Mouse (Mus musculus): ENCODE data around the gene Slc47a2. TPM values are rescaled to one million over a fixed set of nuclear protein-coding genes. Genes with fewer than 3 reads are reported as not detected.

The Slc47a2 gene
- polyA plus RNA-seq, 1 experiment from 2014 or later: 0.17 TPM

DNA sequence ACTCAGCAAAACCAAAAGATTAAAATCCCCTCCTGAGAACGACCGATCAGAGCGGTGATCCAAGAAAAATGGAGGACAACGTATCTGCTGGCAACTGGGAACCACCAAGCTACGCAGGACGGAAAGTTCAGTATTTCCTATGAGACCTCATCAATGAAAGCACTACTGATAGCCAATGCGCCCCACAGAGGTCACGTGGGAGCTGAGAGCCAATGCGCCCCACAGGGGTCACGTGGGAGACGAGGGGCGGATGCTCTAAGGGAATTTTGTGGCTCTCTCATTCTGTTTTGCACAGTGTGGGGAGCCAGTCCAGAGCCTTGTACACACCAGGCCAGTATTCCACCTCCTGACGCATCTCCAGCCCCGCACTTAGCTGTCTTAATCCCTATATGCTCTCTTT lies 80.1 kb downstream of the Slc47a2 start:
- no peaks in the 10 kb centered on the region for H3K9me3 ChIP-seq (replicated peaks; ENCODE audit: low read length)
- H3K27me3 ChIP-seq (ENCODE audit: insufficient read depth, low read length): no peaks in the 10 kb centered on the region
- peaks cover 5% of the 10 kb centered on the region; the same call in 1 of the 2 replicates for H3K4me1 ChIP-seq (replicated peaks; ENCODE audit: insufficient read depth, low read length)
- no peak overlapping the region for H3K9ac ChIP-seq (ENCODE audit: low read depth, low read length)
- no peak overlapping the region for H3K4me3 ChIP-seq (replicated peaks; ENCODE audit: low read depth, low read length)
- no peak for TF ChIP-seq CTCF (IDR thresholded peaks at IDR 0.05; ENCODE audit: low read depth)
- ATAC-seq (replicated peaks; ENCODE audit: low FRiP score, low read depth) (no peak), DNase-seq (ENCODE audit: low spot score) (no peak)
- peaks cover 41% of the 10 kb centered on the region for H3K36me3 ChIP-seq (ENCODE audit: insufficient read depth, low read length)
- 96% methylated on average over 14 of the region's 14 CpGs for WGBS
- H3K4me2 ChIP-seq (ENCODE audit: low read length): no peak overlapping the region
- no peak overlapping the region for H3K27ac ChIP-seq

DNA sequence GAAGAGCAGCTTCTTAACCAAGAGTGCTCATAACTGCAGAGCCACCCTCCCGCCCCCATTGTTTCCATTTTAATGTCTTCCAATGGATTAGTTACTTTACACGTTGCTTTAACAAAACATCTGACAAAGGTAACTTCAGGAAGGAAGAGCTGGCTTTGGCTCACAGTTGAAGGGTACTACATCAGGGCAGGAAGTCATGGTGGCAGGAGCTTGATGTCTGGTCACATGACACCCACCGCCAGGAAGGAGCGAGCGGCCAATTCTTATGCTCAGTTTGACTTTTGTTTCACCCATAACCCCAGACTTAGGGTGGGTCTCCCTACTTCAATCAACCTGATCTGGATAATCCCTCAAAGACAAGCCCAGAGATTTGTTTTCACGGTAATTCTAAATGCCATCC lies 83.6 kb downstream of the Slc47a2 start:
- H3K36me3 ChIP-seq (ENCODE audit: insufficient read depth, low read length): peaks cover 53% of the 10 kb centered on the region
- H3K4me2 ChIP-seq (ENCODE audit: low read length): no peak overlapping the region
- H3K9me3 ChIP-seq (replicated peaks; ENCODE audit: low read length): no peaks in the 10 kb centered on the region
- no peak overlapping the region for H3K9ac ChIP-seq (ENCODE audit: low read depth, low read length)
- no peak for TF ChIP-seq CTCF (IDR thresholded peaks at IDR 0.05; ENCODE audit: low read depth)
- H3K27ac ChIP-seq: no peak overlapping the region
- WGBS: 96% methylated on average over 6 of the region's 6 CpGs
- ATAC-seq (replicated peaks; ENCODE audit: low FRiP score, low read depth): no peak
- no peaks in the 10 kb centered on the region for H3K4me1 ChIP-seq (replicated peaks; ENCODE audit: insufficient read depth, low read length)
- no peak for DNase-seq (ENCODE audit: low spot score)
- no peaks in the 10 kb centered on the region for H3K27me3 ChIP-seq (ENCODE audit: insufficient read depth, low read length)
- H3K4me3 ChIP-seq (replicated peaks; ENCODE audit: low read depth, low read length): no peak overlapping the region

DNA sequence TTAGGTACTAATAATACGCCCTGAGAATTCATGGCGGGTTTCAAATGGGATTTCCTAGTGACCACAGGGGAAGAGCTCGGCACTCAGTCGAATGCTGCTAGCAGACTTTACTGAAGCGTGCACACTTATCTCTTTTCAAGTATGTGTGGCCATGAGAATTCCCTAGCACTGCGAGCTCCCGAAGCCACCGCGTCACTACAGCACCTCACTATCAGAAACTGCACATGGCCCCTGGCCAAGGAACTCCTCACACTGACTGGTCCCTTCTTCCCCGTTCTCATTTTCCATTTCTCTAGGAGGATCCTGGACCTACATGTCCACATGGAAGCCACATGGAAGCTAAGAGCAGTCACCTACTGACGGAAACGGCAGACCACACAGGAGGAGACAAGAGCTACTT lies 89.9 kb downstream of the Slc47a2 start:
- Histone ChIP-seq H3K27ac (no peak overlapping the region), H3K9ac (ENCODE audit: low read depth, low read length) (no peak overlapping the region), H3K4me3 (replicated peaks; ENCODE audit: low read depth, low read length) (no peak overlapping the region), H3K36me3 (ENCODE audit: insufficient read depth, low read length) (peaks cover 45% of the 10 kb centered on the region), H3K4me2 (ENCODE audit: low read length) (no peak overlapping the region), H3K4me1 (replicated peaks; ENCODE audit: insufficient read depth, low read length) (no peaks in the 10 kb centered on the region), H3K27me3 (ENCODE audit: insufficient read depth, low read length) (no peaks in the 10 kb centered on the region), H3K9me3 (replicated peaks; ENCODE audit: low read length) (no peaks in the 10 kb centered on the region)
- TF ChIP-seq CTCF (IDR thresholded peaks at IDR 0.05; ENCODE audit: low read depth): no peak
- no peak for ATAC-seq (replicated peaks; ENCODE audit: low FRiP score, low read depth)
- 94% methylated on average over 12 of the region's 12 CpGs for WGBS
- DNase-seq (ENCODE audit: low spot score): no peak

DNA sequence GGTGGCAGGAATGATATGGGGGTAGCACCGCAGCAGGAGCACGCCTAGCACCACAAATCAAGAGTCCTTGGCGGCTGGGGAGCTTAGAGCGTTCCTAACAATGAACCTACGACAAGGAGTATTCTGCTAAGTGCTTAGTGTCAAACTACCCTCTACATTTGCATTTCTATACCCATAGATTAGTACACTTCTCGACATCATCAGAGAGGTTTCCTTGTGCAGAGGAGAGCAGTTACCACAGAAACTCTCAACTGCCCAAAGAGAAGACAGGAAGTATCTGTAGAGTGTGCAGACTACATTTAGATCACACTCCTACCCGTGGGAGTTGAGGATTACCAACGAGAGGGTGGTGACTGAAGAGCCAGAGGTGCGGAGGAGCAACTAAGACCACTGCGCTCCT lies 90.9 kb downstream of the Slc47a2 start:
- no peak overlapping the region for H3K27ac ChIP-seq
- TF ChIP-seq CTCF (IDR thresholded peaks at IDR 0.05; ENCODE audit: low read depth): no peak
- H3K36me3 ChIP-seq (ENCODE audit: insufficient read depth, low read length): peaks cover 53% of the 10 kb centered on the region
- no peaks in the 10 kb centered on the region for H3K4me1 ChIP-seq (replicated peaks; ENCODE audit: insufficient read depth, low read length)
- ATAC-seq (replicated peaks; ENCODE audit: low FRiP score, low read depth): no peak
- 78% methylated on average over 10 of the region's 10 CpGs for WGBS
- H3K4me2 ChIP-seq (ENCODE audit: low read length): no peak overlapping the region
- H3K9ac ChIP-seq (ENCODE audit: low read depth, low read length): no peak overlapping the region
- H3K9me3 ChIP-seq (replicated peaks; ENCODE audit: low read length): no peaks in the 10 kb centered on the region
- H3K4me3 ChIP-seq (replicated peaks; ENCODE audit: low read depth, low read length): no peak overlapping the region
- H3K27me3 ChIP-seq (ENCODE audit: insufficient read depth, low read length): no peaks in the 10 kb centered on the region
- DNase-seq (ENCODE audit: low spot score): no peak

Other genes starting within 250 kb of the Slc47a2 start
- gene Tnfrsf13b, start 216.1 kb downstream of the Slc47a2 start, polyA plus RNA-seq (2015; fragmentation: Nextera tagmentation; extraction: Ambion mirVana): 1.2 and 1.7 TPM in 2 replicates
- gene Usp22, start 167.8 kb downstream of the Slc47a2 start, polyA plus RNA-seq (2015; fragmentation: Nextera tagmentation; extraction: Ambion mirVana): 73.0 and 85.5 TPM in 2 replicates
- gene Aldh3a1, start 135.3 kb downstream of the Slc47a2 start, polyA plus RNA-seq (2015; fragmentation: Nextera tagmentation; extraction: Ambion mirVana): not detected in 2 replicates
- gene Aldh3a2, start 75.4 kb downstream of the Slc47a2 start, polyA plus RNA-seq (2015; fragmentation: Nextera tagmentation; extraction: Ambion mirVana): 45.0 and 46.2 TPM in 2 replicates
- 45.7 and 51.5 TPM in 2 replicates for gene Slc47a1, start 35.5 kb upstream of the Slc47a2 start, polyA plus RNA-seq (2015; fragmentation: Nextera tagmentation; extraction: Ambion mirVana)
- 0.05 and 0.13 TPM in 2 replicates for gene Rnf112, start 111.3 kb upstream of the Slc47a2 start, polyA plus RNA-seq (2015; fragmentation: Nextera tagmentation; extraction: Ambion mirVana)
- gene Mfap4, start 142.6 kb upstream of the Slc47a2 start, polyA plus RNA-seq (2015; fragmentation: Nextera tagmentation; extraction: Ambion mirVana): 100 and 114 TPM in 2 replicates
- gene Mapk7, start 151.5 kb upstream of the Slc47a2 start, polyA plus RNA-seq (2015; fragmentation: Nextera tagmentation; extraction: Ambion mirVana): 30.9 and 36.3 TPM in 2 replicates
- 32.9 and 33.8 TPM in 2 replicates for gene B9d1, start 162.3 kb upstream of the Slc47a2 start, polyA plus RNA-seq (2015; fragmentation: Nextera tagmentation; extraction: Ambion mirVana)
- gene Epn2, start 236.8 kb upstream of the Slc47a2 start, polyA plus RNA-seq (2015; fragmentation: Nextera tagmentation; extraction: Ambion mirVana): 22.1 and 22.4 TPM in 2 replicates